Mouse (Mus musculus) spleen, adult 2 months (tissue): ENCODE results near the gene Pomt1.

ENCODE experiments used
- CTCF ChIP-seq: fragments of 200-500 bp; IDR thresholded peaks from 2 replicates; pipeline ENCODE4 v1.5.1; 2011; ENCODE audit warnings: mild to moderate bottlenecking, inconsistent platforms; ENCODE audit not compliant: insufficient read depth, insufficient read length, insufficient replicate concordance; ENCODE audit errors: extremely low read depth
- POLR2A ChIP-seq: fragments of 200-500 bp; IDR thresholded peaks from 2 replicates; pipeline ENCODE4 v1.6.1; 2011; ENCODE audit warnings: low read depth, low read length, inconsistent platforms

- TF ChIP-seq POLR2A (no peak), CTCF (no peak)
These were observed 12.3 kb downstream of the Pomt1 start for GRCm38 (mm10) chr2:32248377-32249361.
